Mouse (Mus musculus) embryonic fibroblast, embryonic 13.5 days (primary cell): Measurements from ENCODE around the gene Shd.

ENCODE experiments used
- CTCF ChIP-seq: IDR thresholded peaks from 2 replicates; pipeline ENCODE4 v1.5.1; 2011; ENCODE audit warnings: mild to moderate bottlenecking, control low read depth, low read length, moderate library complexity, borderline replicate concordance; ENCODE audit not compliant: insufficient read depth
- POLR2A ChIP-seq: IDR thresholded peaks from 2 replicates; pipeline ENCODE4 v1.6.1; 2011; ENCODE audit warnings: low read depth, mild to moderate bottlenecking, control low read depth, low read length, moderate library complexity

GRCm38 (mm10) chr17:56005415-56006061 lies 35.3 kb downstream of the Shd start, which contains the start of the genes Stap2 and Mpnd:
- TF ChIP-seq POLR2A = no peak
- no peak for TF ChIP-seq CTCF
